Mouse (Mus musculus): ENCODE measurements around the gene Hs3st6.

The Hs3st6 gene

DNA sequence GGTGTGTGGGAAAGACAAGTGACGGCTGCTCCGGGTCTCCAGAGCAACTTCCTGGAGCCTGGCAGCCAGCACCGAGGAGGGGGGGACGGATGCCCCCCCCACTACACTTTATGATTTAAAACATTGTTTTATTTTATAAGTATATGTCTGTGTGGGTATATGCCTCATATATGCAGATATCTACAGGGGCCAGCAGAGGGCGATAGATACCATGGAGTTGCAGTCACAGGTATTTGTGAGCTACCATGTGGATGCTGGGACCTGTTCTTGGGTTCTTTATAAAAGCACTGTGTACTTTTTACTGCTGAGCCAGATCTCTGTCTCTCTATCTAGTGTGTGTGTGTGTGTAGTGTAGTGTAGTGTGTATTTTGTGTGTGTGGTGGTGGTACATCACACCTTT, 20.5 kb downstream of the Hs3st6 start:
- no peak for DNase-seq

DNA sequence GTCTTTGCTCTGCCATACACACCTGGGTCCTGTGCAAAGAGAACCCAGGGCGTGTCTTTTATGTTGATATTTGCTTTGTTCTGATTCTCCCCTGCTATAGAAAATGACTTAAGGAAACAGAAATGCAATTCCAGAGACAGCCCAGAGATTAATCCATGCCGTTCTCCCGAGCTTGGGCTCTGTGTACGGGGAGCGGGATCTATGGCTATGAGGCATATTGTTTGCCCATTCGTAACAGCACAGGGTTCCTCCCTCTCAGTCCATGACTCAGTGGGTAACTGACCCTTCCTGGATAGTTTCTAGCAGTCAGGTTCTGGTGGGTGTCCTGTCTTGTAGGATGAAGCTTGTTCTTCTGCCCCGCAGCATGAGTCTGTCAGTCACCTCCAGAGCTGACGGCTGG, 22.4 kb downstream of the Hs3st6 start:
- no peak for DNase-seq

- peak; percentile 35 for DNase-seq
Observed at GRCm38 (mm10) chr17:24777073-24777472, 24.3 kb downstream of the Hs3st6 start.

DNA sequence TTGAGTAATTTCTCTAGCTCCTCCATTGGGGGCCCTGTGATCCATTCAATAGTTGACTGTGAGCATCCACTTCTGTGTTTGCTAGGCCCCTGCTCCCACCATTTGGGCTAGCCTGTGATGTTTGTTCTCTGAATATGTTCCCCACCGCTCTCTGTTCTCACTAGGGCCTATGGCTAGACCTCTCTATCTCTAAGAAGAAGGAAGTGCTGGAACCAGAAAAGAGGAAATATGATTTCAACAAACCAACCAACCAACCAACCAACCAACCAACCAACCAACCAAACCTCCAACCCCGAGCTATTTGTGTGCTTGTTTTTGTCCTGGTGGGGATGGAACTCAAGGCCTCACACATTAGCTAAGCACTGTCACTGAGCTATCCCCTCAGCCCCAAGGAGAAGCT, 28.0 kb downstream of the Hs3st6 start:
- no peak for DNase-seq

GRCm38 (mm10) chr17:24792190-24792589, 39.4 kb downstream of the Hs3st6 start:
- no peak for DNase-seq

DNA sequence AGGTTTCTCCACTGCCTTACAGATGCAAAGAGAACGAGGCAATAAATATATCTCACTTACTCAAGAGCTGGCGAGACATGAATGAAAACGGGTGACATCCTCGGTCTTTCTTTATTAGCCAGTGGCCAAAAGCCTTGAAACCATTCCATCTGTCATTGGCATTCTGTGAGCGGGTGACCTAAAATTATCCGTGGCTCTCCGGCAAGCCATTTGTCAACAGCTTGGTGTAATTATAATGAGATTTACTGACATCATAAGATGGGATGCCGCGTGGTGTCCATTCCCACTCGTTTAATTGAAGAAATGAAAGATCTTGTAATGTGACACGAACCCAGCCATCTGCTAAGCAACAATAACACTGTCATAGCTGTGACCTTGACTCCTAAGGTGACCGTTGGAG, 42.0 kb downstream of the Hs3st6 start:
- no peak for DNase-seq

DNA sequence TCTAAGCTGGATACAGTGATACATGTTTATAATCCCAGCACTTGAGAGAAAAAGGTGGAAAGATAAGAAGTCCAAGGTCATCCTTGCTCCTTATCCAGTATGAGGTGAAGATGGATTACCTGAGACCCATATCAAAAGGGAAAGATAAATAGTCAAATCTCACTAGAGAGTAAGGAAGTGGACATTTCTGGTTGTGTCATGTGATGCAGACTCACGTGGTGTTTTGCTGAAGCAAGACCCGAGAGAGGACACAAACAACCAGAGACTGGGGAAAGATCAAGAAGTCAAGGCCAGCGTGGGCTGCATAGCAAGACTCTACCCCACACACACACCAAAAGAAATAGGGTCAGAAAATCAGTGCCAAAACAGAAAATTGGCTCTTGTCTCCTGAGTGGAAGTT, 44.2 kb downstream of the Hs3st6 start:
- DNase-seq, result no peak

GRCm38 (mm10) chr17:24798229-24798628, 45.4 kb downstream of the Hs3st6 start:
- no peak for DNase-seq

- DNase-seq, result no peak
Observed at GRCm38 (mm10) chr17:24799476-24799875, 46.7 kb downstream of the Hs3st6 start.

- no peak for DNase-seq
Observed at GRCm38 (mm10) chr17:24800524-24800923, 47.7 kb downstream of the Hs3st6 start.

DNA sequence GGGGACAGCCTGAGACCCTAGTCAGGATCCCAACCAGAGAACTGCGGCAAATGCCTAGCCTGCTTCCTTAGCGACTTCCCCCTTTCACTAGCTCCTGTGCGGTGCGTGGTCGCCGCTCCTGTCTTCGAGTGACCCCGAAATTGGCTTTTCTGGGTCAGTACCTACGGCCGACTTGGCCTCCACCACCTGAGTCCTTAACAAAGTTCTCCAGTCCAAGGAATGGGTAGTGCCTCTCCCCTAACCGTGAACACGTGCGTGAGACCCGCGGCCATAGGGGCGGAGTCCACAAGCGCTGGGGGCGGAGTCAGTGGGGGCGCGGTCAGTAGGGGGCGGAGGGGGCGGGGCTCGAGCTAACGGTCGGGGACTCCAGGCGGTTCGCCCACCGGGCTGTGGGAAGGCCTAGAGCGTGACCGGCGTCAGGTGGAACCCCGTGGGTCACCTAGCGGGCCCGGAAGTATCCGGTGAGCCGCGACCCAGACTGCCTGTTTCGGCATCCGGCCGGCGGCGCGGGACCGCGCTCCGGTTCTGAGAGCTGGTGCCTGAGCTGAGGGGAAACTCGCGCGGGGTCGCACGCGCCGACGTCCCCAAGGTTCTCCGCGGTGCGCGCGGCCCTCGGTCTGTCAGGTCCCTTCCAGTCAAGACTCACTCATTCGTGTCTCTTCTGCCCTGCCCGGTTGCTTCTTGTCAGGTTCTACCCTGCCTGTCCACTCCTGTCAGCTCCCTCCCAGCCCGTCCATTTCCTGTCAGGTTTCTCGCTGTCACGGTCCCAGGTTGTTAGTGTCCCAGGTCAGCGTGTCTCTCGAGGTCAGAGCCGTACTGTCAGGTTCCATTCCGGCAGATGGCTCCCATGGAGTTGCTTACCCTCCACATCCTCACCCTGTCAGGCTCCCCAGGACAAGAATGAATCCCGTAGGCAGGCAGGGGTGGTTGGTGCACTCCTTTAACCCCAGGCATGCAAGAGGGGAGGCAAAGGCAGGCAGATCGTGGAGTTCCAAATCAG, 51.5 kb downstream of the Hs3st6 start, which contains the start of gene Meiob:
Meiob (plus strand) TSS at position 338 of the 1,000 bp plus-strand sequence.
- peak; percentile 70 for DNase-seq
